Comparison of ENCODE assay signal across 20 mouse cellular contexts in genomic region chr4:63515021-63515420, GRCm38 (mm10).
"Had no signal": no experiment of that assay in that cellular context is flagged by ENCODE, and none has a peak within 500 bp of the region (broad histone marks: within the 10 kb centered on the region; RNA-seq: fewer than 3 reads in every experiment).

No protein-coding gene starts in this region.

- H3K9me3 ChIP-seq: heart, embryonic 10.5 days; heart, embryonic 12.5 days; hindbrain, embryonic 10.5 days; hindbrain, embryonic 12.5 days; intestine, embryonic 15.5 days; liver, embryonic 13.5 days had no signal

- H3K4me3 ChIP-seq: heart, embryonic 10.5 days; heart, embryonic 12.5 days; hindbrain, embryonic 10.5 days; hindbrain, embryonic 12.5 days; intestine, embryonic 15.5 days; layer of hippocampus, adult 2 months; left cerebral cortex, adult 2 months; liver, embryonic 13.5 days had no signal

- H3K4me2 ChIP-seq: heart, embryonic 12.5 days; hindbrain, embryonic 12.5 days; hindbrain, embryonic 14.5 days; intestine, embryonic 15.5 days; liver, embryonic 11.5 days; liver, embryonic 13.5 days had no signal

- H3K27ac ChIP-seq: heart, embryonic 10.5 days; hindbrain, embryonic 10.5 days; hindbrain, embryonic 12.5 days; hindbrain, embryonic 14.5 days; intestine, embryonic 15.5 days; layer of hippocampus, adult 2 months; left cerebral cortex, adult 2 months; liver, embryonic 13.5 days had no signal

- H3K9ac ChIP-seq: heart, embryonic 12.5 days; hindbrain, embryonic 12.5 days; hindbrain, embryonic 14.5 days; intestine, embryonic 15.5 days; liver, embryonic 13.5 days had no signal

- DNase-seq: gastrocnemius, postnatal 14 days; gastrocnemius, postnatal 36 days; heart, adult 18-20 months; heart, postnatal 10 days; heart, postnatal 4 days; kidney, adult 18-20 months; liver; liver, embryonic 13.5 days had no signal

- H3K4me1 ChIP-seq: heart, embryonic 10.5 days; heart, embryonic 12.5 days; hindbrain, embryonic 10.5 days; hindbrain, embryonic 12.5 days; intestine, embryonic 15.5 days; liver, embryonic 13.5 days had no signal

- H3K27me3 ChIP-seq: hindbrain, embryonic 12.5 days; intestine, embryonic 15.5 days; liver, embryonic 13.5 days had no signal

- H3K36me3 ChIP-seq: heart, embryonic 10.5 days; heart, embryonic 12.5 days; hindbrain, embryonic 10.5 days; hindbrain, embryonic 12.5 days; intestine, embryonic 15.5 days; liver, embryonic 13.5 days had no signal

- ATAC-seq: hindbrain, embryonic 16.5 days; inflammation-experienced regulatory T-cells, adult 6 months; intestine, embryonic 15.5 days; intestine, postnatal 0 days had no signal
